Mouse (Mus musculus): ENCODE measurements around the gene Mta3. TPM values are rescaled to one million over a fixed set of nuclear protein-coding genes. Genes with fewer than 3 reads are reported as not detected.
A peak's percentile ranks its signal among the peaks of the same experiment; 100 is the strongest.

The Mta3 gene
- polyA plus RNA-seq, 1 experiment from 2014 or later = 32.6 TPM

DNA sequence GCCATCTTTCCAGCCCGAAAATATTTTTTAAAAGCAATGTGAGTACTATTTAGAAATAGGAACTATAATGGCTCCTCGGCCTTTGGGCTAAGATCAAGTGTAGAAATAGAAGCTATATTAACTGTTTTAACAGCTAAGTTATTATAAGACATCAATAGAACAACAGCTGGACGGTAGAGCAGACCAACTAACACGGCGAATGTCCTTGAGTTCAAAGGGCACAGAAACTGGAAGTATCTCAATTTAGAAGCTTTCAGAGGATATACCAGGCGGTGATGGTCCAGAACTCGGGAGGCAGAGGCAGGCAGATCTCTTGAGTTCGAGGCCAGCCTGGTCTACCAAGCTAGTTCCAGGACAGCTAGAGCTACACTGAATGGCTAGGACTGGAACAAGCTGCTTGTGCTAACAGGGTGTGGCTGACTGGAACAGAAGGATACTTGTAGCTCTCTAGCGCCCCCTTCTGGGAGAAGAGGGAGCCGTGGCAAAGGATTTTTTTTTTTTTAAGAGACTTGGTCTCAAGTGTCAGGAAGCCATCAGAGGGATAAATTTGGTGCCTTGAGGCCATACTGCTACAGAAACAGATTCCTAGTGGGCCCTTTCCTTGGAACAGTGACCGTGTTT is 101.9 kb downstream of the Mta3 start:
- Histone ChIP-seq H3K27ac (replicated peaks) (no peak overlapping the region), H3K27me3 (ENCODE audit: low read depth, poor library complexity, severe bottlenecking) (no peaks in the 10 kb centered on the region), H3K9me3 (replicated peaks) (no peaks in the 10 kb centered on the region), H3K4me3 (no peak overlapping the region), H3K36me3 (0 out of 2 replicates have a peak, but pooled peaks cover 5% of the 10 kb centered on the region), H3K4me1 (peaks cover 10% of the 10 kb centered on the region)
- peak; percentile 55 for DNase-seq (ENCODE audit: low spot score)
- 74% methylated on average over 11 of the region's 11 CpGs for WGBS

DNA sequence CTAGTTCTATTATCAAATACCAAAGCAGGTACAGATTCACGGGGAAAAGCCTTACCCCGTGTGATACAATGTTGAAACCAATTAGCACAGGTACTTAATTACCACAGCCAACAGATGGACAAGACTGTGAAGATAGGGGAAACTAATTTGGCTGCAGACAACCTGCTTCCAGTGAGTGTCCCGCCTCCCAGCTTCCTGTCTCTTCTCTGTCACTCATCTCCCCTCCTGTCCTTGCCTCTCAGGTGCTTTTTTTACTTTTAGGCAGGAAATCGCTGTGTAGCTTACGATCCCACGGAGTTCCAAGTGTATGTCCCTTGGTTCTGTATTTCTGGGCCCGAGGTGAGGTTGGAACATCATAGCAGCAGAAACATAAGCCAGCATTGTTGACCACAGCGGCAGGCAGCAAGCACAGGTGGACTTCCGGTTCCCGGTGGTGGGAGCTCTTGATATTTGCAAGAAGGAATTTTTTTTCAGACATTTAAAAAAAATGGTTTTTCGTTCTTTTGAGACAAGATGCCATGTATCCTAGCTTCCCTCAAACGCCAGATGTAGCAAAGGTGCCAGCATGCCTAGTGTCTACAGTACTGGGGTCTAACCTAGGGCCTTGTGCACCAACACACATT is 102.6 kb downstream of the Mta3 start:
- Histone ChIP-seq H3K27me3 (ENCODE audit: low read depth, poor library complexity, severe bottlenecking) (no peaks in the 10 kb centered on the region), H3K36me3 (0 out of 2 replicates have a peak, but pooled peaks cover 5% of the 10 kb centered on the region), H3K4me3 (no peak overlapping the region), H3K27ac (replicated peaks) (no peak overlapping the region), H3K4me1 (peaks cover 10% of the 10 kb centered on the region), H3K9me3 (replicated peaks) (no peaks in the 10 kb centered on the region)
- DNase-seq (ENCODE audit: low spot score) = no peak
- 89% methylated on average over 12 of the region's 12 CpGs for WGBS

DNA sequence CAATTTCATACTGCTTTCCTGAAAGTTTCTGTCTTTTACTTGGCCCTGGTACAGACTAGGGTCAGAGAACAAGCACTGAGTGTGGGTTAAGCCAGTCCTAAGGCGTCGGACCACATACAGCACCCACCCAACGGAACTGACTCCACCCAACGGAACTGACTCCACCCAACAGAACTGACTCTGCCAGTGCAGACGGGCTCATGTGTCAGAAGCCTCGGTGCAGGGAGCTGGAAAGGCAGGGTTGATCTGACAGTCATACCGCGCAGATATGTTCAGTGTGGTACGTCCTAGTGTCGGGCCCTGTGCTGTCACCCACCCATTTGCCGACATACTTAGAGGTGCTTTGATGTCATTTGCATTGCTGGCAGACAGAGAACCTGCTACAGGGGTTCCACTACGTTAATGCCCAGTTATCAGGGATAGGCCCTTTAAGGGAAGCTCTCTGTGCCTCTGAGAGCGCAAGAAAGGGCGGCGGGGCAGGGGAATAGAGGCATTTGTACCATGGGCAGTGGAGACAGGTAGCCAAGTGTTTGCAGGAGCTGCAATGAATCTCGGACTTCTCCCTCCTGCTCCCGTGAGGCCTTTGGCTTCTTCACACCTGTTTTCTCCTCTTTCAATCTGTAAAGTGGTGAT is 103.3 kb downstream of the Mta3 start:
- 0 out of 2 replicates have a peak, but pooled peaks cover 5% of the 10 kb centered on the region for H3K36me3 ChIP-seq
- 92% methylated on average over 17 of the region's 17 CpGs for WGBS
- no peak overlapping the region for H3K27ac ChIP-seq (replicated peaks)
- H3K27me3 ChIP-seq (ENCODE audit: low read depth, poor library complexity, severe bottlenecking) = no peaks in the 10 kb centered on the region
- DNase-seq (ENCODE audit: low spot score) = no peak
- no peaks in the 10 kb centered on the region for H3K9me3 ChIP-seq (replicated peaks)
- H3K4me1 ChIP-seq = peaks cover 4% of the 10 kb centered on the region; the same call in 1 of the 2 replicates
- no peak overlapping the region for H3K4me3 ChIP-seq

DNA sequence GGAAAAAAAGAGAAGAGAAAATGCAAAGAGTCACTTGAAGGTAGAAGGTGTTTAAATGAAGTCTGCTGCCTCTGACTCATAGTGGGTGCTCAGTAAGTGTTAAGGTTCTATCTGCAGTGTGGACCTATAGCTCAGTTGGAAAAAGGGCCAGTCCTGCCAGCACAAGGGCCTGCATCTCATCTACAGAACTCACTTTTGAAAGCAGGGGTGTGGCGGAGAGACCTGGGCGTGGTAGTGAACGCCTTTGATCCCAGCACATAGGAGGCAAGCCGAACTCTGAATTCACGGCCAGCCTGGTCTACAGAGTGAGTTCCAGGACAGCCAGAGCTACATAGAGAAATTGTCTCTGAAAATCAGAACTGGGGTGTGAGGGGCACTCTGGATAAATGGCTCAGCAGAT is 104.3 kb downstream of the Mta3 start:
- Histone ChIP-seq H3K4me3 (no peak overlapping the region), H3K27me3 (ENCODE audit: low read depth, poor library complexity, severe bottlenecking) (no peaks in the 10 kb centered on the region), H3K9me3 (replicated peaks) (no peaks in the 10 kb centered on the region), H3K36me3 (no peaks in the 10 kb centered on the region), H3K27ac (replicated peaks) (no peak overlapping the region), H3K4me1 (no peaks in the 10 kb centered on the region)
- WGBS = 94% methylated on average over 5 of the region's 5 CpGs
- DNase-seq (ENCODE audit: low spot score) = no peak

DNA sequence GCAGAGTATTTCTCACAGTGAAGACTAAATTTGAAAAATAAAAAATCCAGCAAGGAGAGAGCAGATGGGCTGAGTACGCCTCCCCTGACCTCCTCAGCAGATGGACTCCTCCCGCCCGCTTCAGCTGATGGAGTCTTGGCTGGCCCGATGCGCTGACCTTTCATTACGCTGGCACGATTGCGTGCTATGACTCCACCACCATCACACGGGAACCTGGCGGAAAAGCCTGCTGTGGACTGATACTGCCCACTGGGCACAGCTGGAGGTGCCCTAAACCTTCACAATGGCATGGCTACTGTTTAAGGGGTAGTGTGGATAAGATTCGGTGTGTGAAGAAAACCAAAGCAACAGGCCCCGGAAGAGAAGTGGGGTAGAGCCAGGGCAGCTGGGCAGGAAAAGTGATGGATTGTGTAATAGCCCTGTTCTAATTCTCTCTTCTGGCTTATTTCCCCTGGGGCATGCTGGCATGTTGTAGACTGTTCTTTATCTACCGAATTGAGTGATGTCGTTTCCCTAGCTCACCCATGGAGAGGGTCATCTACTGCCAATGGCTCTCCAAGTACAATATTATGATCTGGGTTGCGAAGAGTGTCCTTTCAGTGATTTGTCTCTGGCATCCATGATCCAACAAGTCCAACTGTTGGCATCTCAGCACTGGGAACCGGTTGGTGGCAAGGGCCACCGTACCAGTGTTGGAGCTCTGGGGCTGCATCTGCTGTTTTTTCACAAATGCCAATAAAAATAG is 106.4 kb downstream of the Mta3 start:
- WGBS = 95% methylated on average over 17 of the region's 17 CpGs
- no peak for DNase-seq (ENCODE audit: low spot score)

DNA sequence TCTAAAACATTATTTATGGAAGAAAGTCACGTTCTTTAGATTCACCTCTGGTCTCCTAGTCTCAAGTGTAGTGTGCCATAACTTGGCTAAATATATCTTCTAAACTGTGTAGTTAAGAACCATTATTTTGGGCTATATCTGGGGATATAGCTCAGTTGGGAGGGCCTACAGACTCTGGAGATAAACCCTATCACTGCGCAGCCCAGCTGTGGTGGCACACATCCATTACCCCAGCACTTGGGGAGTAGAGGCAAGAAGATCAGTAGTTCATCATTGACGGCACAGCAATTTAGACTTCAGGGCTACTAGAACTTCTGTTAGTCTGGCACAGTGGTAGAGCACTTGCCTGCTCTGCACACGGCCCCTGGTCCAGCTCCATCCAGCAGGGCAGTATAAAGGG is 107.1 kb downstream of the Mta3 start:
- no peaks in the 10 kb centered on the region for H3K9me3 ChIP-seq (replicated peaks)
- no peak overlapping the region for H3K27ac ChIP-seq (replicated peaks)
- WGBS = 94% methylated on average over 4 of the region's 4 CpGs
- no peaks in the 10 kb centered on the region for H3K4me1 ChIP-seq
- H3K4me3 ChIP-seq = no peak overlapping the region
- H3K36me3 ChIP-seq = no peaks in the 10 kb centered on the region
- no peak for DNase-seq (ENCODE audit: low spot score)
- H3K27me3 ChIP-seq (ENCODE audit: low read depth, poor library complexity, severe bottlenecking) = no peaks in the 10 kb centered on the region

More for the DNA sequence above, 106.4 kb downstream of the Mta3 start:
- Histone ChIP-seq H3K27ac (replicated peaks) (no peak overlapping the region), H3K9me3 (replicated peaks) (no peaks in the 10 kb centered on the region), H3K4me1 (no peaks in the 10 kb centered on the region), H3K4me3 (no peak overlapping the region), H3K27me3 (ENCODE audit: low read depth, poor library complexity, severe bottlenecking) (no peaks in the 10 kb centered on the region), H3K36me3 (no peaks in the 10 kb centered on the region)

DNA sequence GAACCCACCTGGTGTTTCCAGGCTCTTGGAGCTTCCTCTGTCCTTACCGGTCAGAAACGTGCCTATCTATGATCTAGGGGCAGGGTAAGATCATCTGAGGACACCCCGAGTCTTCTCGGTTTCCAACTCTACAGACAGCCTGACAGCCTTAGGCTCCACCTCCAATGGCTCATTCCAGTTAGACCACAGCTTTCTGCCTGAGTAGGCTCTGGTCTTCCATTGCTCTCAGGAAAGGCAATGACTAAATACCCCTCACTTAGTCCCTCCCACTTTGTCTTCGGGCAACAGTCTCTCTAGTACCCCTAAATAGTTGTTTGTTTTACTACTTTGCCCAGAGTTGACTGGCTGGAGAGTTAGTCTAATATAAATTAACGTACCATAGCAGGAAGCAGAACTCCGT is 111.0 kb downstream of the Mta3 start:
- Histone ChIP-seq H3K4me3 (no peak overlapping the region), H3K27ac (replicated peaks) (no peak overlapping the region), H3K27me3 (ENCODE audit: low read depth, poor library complexity, severe bottlenecking) (no peaks in the 10 kb centered on the region), H3K36me3 (no peaks in the 10 kb centered on the region), H3K4me1 (peaks cover 16% of the 10 kb centered on the region; the same call in 1 of the 2 replicates), H3K9me3 (replicated peaks) (no peaks in the 10 kb centered on the region)
- DNase-seq (ENCODE audit: low spot score) = no peak
- 90% methylated on average over 7 of the region's 7 CpGs for WGBS

DNA sequence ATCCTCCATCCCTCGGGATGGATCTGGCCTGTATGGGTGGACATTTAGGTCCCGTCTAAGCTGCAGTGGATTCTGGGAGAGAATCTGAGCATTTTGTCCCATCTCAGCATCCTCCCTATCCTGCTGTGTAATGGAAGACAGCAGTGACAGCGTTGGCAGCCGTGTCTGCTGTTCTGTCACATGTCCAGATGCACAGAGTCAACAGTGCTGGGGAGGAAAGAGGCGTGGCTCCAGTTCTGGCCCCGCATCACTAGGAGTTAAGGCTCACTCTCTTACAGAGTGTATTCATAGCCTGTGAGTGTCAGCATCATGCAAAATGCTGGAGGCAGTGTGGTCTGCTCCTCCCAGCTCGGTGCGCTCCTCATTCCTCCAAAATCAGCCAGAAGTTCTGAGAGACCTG is 113.5 kb downstream of the Mta3 start:
- H3K4me3 ChIP-seq = no peak overlapping the region
- H3K4me1 ChIP-seq = peaks cover 16% of the 10 kb centered on the region; the same call in 1 of the 2 replicates
- H3K36me3 ChIP-seq = no peaks in the 10 kb centered on the region
- WGBS = 79% methylated on average over 8 of the region's 8 CpGs
- no peaks in the 10 kb centered on the region for H3K27me3 ChIP-seq (ENCODE audit: low read depth, poor library complexity, severe bottlenecking)
- no peaks in the 10 kb centered on the region for H3K9me3 ChIP-seq (replicated peaks)
- no peak overlapping the region for H3K27ac ChIP-seq (replicated peaks)
- DNase-seq (ENCODE audit: low spot score) = no peak

DNA sequence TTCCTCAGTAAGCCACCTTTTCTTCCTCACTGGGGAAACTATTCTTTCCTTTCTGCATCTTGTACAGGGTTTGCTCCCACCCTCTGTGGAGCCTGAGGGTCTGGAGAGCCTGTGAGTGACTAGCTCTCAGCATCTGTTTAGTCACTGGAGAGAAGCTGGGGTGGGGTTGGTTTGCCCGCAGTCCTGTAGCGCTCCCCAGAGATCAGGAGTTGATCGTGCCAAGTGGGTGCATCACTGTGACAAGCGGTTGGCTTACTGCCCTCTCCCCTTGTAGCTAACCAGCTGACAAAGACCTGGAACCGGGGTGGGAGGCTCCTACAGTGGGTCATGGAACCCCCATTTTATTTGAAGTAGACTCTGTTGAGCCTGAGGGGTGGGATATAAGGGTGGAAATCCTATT is 114.7 kb downstream of the Mta3 start:
- 88% methylated on average over 5 of the region's 5 CpGs for WGBS
- H3K9me3 ChIP-seq (replicated peaks) = no peaks in the 10 kb centered on the region
- DNase-seq (ENCODE audit: low spot score) = no peak

DNA sequence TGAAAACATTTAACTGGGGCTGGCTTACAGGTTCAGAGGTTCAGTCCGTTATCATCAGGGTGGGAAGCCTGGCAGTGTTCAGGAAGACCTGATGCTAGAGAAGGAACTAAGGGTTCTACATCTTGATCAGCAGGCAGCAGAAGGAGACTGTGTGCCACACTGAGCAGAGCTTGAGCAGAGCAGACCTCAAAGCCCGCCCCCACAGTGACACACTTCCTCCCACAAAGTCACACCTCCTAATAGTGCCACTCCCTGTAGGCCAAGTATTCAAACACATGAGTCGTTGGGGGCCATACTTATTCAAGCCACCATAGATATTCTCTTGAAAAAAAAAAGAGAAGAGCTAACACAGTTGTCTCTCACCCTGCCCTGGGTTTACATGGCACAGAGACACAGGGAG is 115.9 kb downstream of the Mta3 start:
- DNase-seq (ENCODE audit: low spot score) = no peak
- WGBS = 88% methylated on average over 3 of the region's 3 CpGs

More for the DNA sequence above, 114.7 kb downstream of the Mta3 start:
- Histone ChIP-seq H3K4me1 (peaks cover 16% of the 10 kb centered on the region; the same call in 1 of the 2 replicates), H3K36me3 (no peaks in the 10 kb centered on the region), H3K27me3 (ENCODE audit: low read depth, poor library complexity, severe bottlenecking) (no peaks in the 10 kb centered on the region), H3K27ac (replicated peaks) (no peak overlapping the region; the same call in 1 of the 2 replicates), H3K4me3 (no peak overlapping the region)

DNA sequence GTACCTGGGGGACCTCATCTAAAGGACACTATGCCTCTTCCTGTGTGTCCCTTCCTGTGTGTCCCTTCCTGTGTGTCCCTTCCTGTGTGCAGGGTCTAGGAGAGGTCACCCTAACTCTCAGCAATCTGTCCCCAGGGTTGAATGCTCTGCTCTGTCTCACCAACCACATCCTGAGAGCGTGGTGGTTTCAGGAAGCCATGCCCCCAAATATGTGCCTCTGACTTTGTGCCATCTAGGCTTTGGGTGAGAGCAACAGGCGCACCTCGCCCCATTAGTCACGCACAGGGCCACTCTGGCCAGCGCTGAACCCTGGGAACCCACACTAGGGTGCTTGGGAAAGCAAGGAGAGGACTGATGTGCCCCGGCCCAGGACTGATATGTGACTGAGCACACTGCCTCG is 117.9 kb downstream of the Mta3 start:
- H3K27me3 ChIP-seq (ENCODE audit: low read depth, poor library complexity, severe bottlenecking) = no peaks in the 10 kb centered on the region
- no peak overlapping the region for H3K27ac ChIP-seq (replicated peaks)
- no peak overlapping the region for H3K4me3 ChIP-seq
- H3K4me1 ChIP-seq = peaks cover 28% of the 10 kb centered on the region
- 89% methylated on average over 7 of the region's 7 CpGs for WGBS
- H3K36me3 ChIP-seq = no peaks in the 10 kb centered on the region
- no peaks in the 10 kb centered on the region for H3K9me3 ChIP-seq (replicated peaks)
- DNase-seq (ENCODE audit: low spot score) = no peak

More for the DNA sequence above, 115.9 kb downstream of the Mta3 start:
- Histone ChIP-seq H3K9me3 (replicated peaks) (no peaks in the 10 kb centered on the region), H3K27me3 (ENCODE audit: low read depth, poor library complexity, severe bottlenecking) (no peaks in the 10 kb centered on the region), H3K4me1 (peaks cover 16% of the 10 kb centered on the region; the same call in 1 of the 2 replicates), H3K36me3 (no peaks in the 10 kb centered on the region), H3K27ac (replicated peaks) (no peak overlapping the region), H3K4me3 (no peak overlapping the region)

DNA sequence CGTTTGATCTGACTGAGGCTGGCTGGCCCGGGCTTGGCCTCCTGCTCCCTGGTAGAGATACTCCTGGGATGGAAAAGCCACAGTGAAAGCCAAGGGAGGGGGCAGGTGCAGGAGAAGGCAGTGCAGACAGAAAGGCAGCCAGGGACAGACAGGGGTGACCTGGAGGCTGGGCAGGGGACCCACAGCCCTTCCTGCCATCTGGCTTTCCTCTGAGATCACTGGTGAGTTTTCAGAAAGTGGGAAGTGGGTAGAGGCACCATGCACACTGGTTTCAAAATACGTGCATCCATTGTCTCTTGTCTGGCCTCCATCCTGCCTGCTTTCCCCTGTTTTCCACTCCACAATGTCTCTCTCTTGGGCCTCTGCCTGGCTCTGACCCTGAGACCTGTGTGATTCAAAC is 123.4 kb downstream of the Mta3 start:
- 81% methylated on average over 3 of the region's 3 CpGs for WGBS
- DNase-seq (ENCODE audit: low spot score) = no peak
- no peak overlapping the region for H3K27ac ChIP-seq (replicated peaks)
- no peaks in the 10 kb centered on the region for H3K36me3 ChIP-seq
- no peaks in the 10 kb centered on the region for H3K9me3 ChIP-seq (replicated peaks)
- peaks cover 22% of the 10 kb centered on the region for H3K4me1 ChIP-seq
- no peak overlapping the region for H3K4me3 ChIP-seq
- H3K27me3 ChIP-seq (ENCODE audit: low read depth, poor library complexity, severe bottlenecking) = no peaks in the 10 kb centered on the region
